In genomic region chr2:38338348-38338932, GRCm38 (mm10) we compare ENCODE assay signal across 8 mouse cellular contexts. TPM values are rescaled to one million over a fixed set of nuclear protein-coding genes. Genes with fewer than 3 reads are reported as not detected.
DNase-seq lines count a peak whose midpoint lies in the region; ATAC-seq lines count a peak whose summit lies in the region.

No protein-coding gene starts in this region.

- H3K27me3 ChIP-seq in heart, embryonic 16.5 days (ENCODE audit: control insufficient read depth, insufficient read depth, low read length), result peaks cover 86% of the 10 kb centered on the region
- peaks cover 61% of the 10 kb centered on the region for H3K27me3 ChIP-seq in hindbrain, embryonic 16.5 days (replicated peaks; ENCODE audit: control insufficient read depth, insufficient read depth, low read length)
- peaks cover 61% of the 10 kb centered on the region for H3K27me3 ChIP-seq in midbrain, embryonic 15.5 days (replicated peaks)

- peaks cover 14% of the 10 kb centered on the region for H3K4me1 ChIP-seq in heart, embryonic 16.5 days (ENCODE audit: control insufficient read depth, insufficient read depth, low read length)
- H3K4me1 ChIP-seq in hindbrain, embryonic 16.5 days (ENCODE audit: control insufficient read depth, insufficient read depth, low read depth, low read length), result peaks cover 12% of the 10 kb centered on the region; the same call in 1 of the 2 replicates
- peaks cover 16% of the 10 kb centered on the region for H3K4me1 ChIP-seq in midbrain, embryonic 15.5 days

- DNase-seq in heart, adult 9 months (ENCODE audit: low spot score in 2 of 2), result no peak
- DNase-seq in embryo, embryonic 11 days, result peak; percentile 9
- DNase-seq in right cerebral cortex, postnatal 14 days, result no peak
- no peak for DNase-seq in right cerebral cortex, postnatal 25 days
- no peak for DNase-seq in cerebellum, postnatal 36 days

- no peaks in the 10 kb centered on the region for H3K9me3 ChIP-seq in heart, embryonic 16.5 days (replicated peaks; ENCODE audit: control insufficient read depth, low read length)
- H3K9me3 ChIP-seq in hindbrain, embryonic 16.5 days (ENCODE audit: control insufficient read depth, low read length), result no peaks in the 10 kb centered on the region
- no peaks in the 10 kb centered on the region for H3K9me3 ChIP-seq in midbrain, embryonic 15.5 days

- H3K9ac ChIP-seq in heart, embryonic 16.5 days (ENCODE audit: low read length), result no peak overlapping the region
- H3K9ac ChIP-seq in hindbrain, embryonic 16.5 days (ENCODE audit: low read depth, low read length), result no peak overlapping the region
- H3K9ac ChIP-seq in midbrain, embryonic 15.5 days, result peak overlapping the region; percentile 80

- peak overlapping the region; percentile 88 for H3K4me2 ChIP-seq in heart, embryonic 16.5 days (ENCODE audit: low read depth, low read length)
- H3K4me2 ChIP-seq in hindbrain, embryonic 16.5 days (ENCODE audit: low read length), result peak overlapping the region; percentile 75
- peak overlapping the region; percentile 70 for H3K4me2 ChIP-seq in midbrain, embryonic 15.5 days

- 10% methylated on average over 5 of the region's 5 CpGs for WGBS in heart, embryonic 16.5 days
- 3% methylated on average over 5 of the region's 5 CpGs for WGBS in hindbrain, embryonic 16.5 days
- 7% methylated on average over 5 of the region's 5 CpGs for WGBS in midbrain, embryonic 15.5 days

- no peak for ATAC-seq in heart, embryonic 16.5 days (replicated peaks; ENCODE audit: extremely low read depth, insufficient read depth, low FRiP score)
- no peak for ATAC-seq in hindbrain, embryonic 16.5 days
- ATAC-seq in midbrain, embryonic 15.5 days (replicated peaks), result 0 out of 2 replicates have a peak, but pooled peaks have one; percentile 2

- no peak overlapping the region for H3K27ac ChIP-seq in heart, embryonic 16.5 days (ENCODE audit: low read length)
- H3K27ac ChIP-seq in hindbrain, embryonic 16.5 days (ENCODE audit: low read depth, low read length), result no peak overlapping the region
- H3K27ac ChIP-seq in midbrain, embryonic 15.5 days, result peak overlapping the region; percentile 96

- H3K4me3 ChIP-seq in heart, embryonic 16.5 days (ENCODE audit: low read length), result peak overlapping the region; percentile 57
- peak overlapping the region; percentile 47 for H3K4me3 ChIP-seq in hindbrain, embryonic 16.5 days (ENCODE audit: low read length)
- H3K4me3 ChIP-seq in midbrain, embryonic 15.5 days, result peak overlapping the region; percentile 54

- no peaks in the 10 kb centered on the region for H3K36me3 ChIP-seq in heart, embryonic 16.5 days (ENCODE audit: control insufficient read depth, insufficient read depth)
- no peaks in the 10 kb centered on the region for H3K36me3 ChIP-seq in hindbrain, embryonic 16.5 days (ENCODE audit: control insufficient read depth, insufficient read depth, low read length)
- H3K36me3 ChIP-seq in midbrain, embryonic 15.5 days (replicated peaks), result no peaks in the 10 kb centered on the region

RNA-seq across cellular contexts. Expression of gene Lhx2, which starts 0.6 kb away (rescaled TPM):
- polyA plus RNA-seq in heart, embryonic 16.5 days (2015; fragmentation: Nextera tagmentation; extraction: Ambion mirVana), result not detected in 2 replicates
- 6.8 and 9.2 TPM in 2 replicates for polyA plus RNA-seq in hindbrain, embryonic 16.5 days (2015; fragmentation: Nextera tagmentation; extraction: Ambion mirVana)
- polyA plus RNA-seq in midbrain, embryonic 15.5 days (2015; fragmentation: Nextera tagmentation; extraction: Ambion mirVana), result 47.3 and 58.4 TPM in 2 replicates

RNA-seq across cellular contexts. Expression of gene Dennd1a, which starts 51.2 kb away (rescaled TPM):
- polyA plus RNA-seq in heart, embryonic 16.5 days (2015; fragmentation: Nextera tagmentation; extraction: Ambion mirVana), result 11.6 and 12.7 TPM in 2 replicates
- 15.4 and 20.0 TPM in 2 replicates for polyA plus RNA-seq in hindbrain, embryonic 16.5 days (2015; fragmentation: Nextera tagmentation; extraction: Ambion mirVana)
- polyA plus RNA-seq in midbrain, embryonic 15.5 days (2015; fragmentation: Nextera tagmentation; extraction: Ambion mirVana), result 25.5 and 26.1 TPM in 2 replicates
